Mouse (Mus musculus): ENCODE measurements around the gene Tnfrsf13c.

The Tnfrsf13c gene

DNA sequence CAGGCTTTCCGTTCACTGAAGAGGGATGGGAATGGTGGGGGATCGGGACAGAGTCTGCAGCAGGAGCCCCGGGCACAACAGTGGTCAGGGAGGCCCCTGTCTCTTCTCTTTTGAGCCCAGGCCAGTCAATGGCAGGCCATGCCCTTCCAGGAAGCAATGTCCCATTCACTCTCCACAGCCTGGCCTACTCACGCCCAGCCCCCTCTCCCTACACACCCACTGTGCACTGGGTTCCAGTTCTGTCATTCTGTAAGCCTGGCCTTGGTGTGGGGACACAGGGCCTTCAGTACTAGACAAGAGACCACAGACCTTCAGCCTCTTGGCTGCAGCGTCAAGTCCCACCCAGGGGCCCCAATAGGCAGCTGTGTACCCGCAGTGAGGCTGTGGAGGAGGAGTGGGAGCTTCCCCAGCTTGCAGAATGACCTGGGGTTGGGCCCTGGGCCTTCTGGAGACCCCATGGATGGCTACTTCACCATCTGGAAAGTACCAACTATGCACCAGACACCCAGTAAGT is 6.0 kb upstream of the Tnfrsf13c start:
- DNase-seq (ENCODE audit: low spot score in 2 of 2): no peak

GRCm38 (mm10) chr15:82229542-82230045 is 5.4 kb upstream of the Tnfrsf13c start:
- DNase-seq (ENCODE audit: low spot score in 2 of 2): no peak

GRCm38 (mm10) chr15:82225769-82226168 is 1.6 kb upstream of the Tnfrsf13c start:
- no peak for DNase-seq (ENCODE audit: low spot score in 2 of 2)

DNA sequence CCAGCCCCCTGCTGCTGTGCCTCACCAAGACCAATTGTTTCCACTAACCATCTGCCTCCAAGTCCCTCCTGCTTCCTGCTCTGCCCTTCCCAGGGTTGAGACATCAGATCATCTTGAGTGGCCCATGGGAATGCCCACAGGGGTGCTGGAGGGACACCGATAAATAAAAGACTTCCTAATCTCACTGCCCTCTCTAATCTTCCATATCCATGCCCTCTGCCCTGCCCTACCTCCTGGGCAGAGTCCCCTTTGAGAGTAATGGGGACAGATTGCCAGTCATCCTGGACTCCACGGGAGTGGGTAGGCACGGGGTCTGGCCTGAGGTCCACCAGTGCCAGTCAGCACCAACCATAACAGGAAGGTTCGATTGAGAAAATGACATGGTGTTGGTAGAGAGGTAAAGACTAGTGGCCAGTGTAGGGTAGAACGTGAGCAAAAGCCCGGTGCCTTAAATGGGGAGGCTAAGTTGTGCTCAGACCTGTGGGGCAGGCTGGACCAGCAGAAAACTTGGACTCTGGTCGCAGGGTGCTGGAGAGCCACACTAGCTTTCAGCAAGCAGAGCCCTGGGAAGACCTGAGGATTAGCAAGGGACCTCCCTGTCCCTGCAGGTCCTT is 540 bp upstream of the Tnfrsf13c start:
- no peak for DNase-seq (ENCODE audit: low spot score in 2 of 2)

GRCm38 (mm10) chr15:82223251-82223650 is 918 bp downstream of the Tnfrsf13c start:
- no peak for DNase-seq (ENCODE audit: low spot score in 2 of 2)

- DNase-seq (ENCODE audit: low spot score in 2 of 2): no peak
These were observed 2.9 kb downstream of the Tnfrsf13c start for GRCm38 (mm10) chr15:82221104-82221860.

- DNase-seq (ENCODE audit: low spot score in 2 of 2): no peak
These were observed 4.0 kb downstream of the Tnfrsf13c start for GRCm38 (mm10) chr15:82220003-82220675.

DNA sequence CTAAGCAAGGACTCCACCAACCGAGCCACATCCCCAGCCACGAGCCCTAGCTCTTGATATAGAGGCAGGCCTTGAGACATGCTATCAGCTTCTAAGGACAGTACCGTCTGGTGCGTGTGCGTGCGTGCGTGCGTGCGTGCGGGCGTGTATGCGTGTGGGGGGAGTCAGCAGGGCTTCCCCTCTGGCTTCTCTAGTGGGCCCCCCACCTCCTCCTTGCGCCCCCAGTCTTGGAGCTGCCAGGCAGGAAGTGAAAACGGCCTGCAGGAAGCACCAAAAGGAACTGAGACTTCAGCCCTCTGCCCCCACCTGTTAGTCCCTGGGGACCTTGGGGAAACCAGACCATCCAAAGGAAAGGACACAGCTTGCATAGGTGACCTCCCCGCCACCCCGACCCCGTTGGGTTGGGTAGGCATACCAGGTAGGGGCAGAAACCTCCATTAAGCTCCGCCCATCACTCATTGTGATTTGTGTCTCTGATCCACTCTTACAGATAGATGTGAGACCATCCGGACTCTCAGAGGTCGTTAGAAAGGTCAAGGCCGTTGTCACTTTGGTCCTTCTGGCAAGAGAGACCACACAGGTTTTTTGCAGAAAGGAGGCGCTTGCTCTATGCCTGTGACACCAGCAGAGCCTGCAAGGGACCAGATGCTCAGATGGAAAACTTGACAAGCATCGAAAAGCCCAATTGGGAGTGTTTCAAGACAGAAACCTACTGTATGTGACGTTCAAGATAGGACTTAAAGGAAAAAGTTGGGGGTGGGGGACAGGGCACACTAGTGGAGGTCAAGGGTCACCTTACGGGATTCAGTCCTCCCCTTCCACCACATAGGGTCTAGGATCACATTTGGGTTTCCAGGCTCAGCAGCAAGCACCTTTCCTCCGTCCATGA is 5.1 kb downstream of the Tnfrsf13c start:
- DNase-seq (ENCODE audit: low spot score in 2 of 2): no peak

GRCm38 (mm10) chr15:82217980-82218379 is 6.2 kb downstream of the Tnfrsf13c start:
- DNase-seq (ENCODE audit: low spot score in 2 of 2): no peak

GRCm38 (mm10) chr15:82217039-82217438 is 7.1 kb downstream of the Tnfrsf13c start:
- no peak for DNase-seq (ENCODE audit: low spot score in 2 of 2)

DNA sequence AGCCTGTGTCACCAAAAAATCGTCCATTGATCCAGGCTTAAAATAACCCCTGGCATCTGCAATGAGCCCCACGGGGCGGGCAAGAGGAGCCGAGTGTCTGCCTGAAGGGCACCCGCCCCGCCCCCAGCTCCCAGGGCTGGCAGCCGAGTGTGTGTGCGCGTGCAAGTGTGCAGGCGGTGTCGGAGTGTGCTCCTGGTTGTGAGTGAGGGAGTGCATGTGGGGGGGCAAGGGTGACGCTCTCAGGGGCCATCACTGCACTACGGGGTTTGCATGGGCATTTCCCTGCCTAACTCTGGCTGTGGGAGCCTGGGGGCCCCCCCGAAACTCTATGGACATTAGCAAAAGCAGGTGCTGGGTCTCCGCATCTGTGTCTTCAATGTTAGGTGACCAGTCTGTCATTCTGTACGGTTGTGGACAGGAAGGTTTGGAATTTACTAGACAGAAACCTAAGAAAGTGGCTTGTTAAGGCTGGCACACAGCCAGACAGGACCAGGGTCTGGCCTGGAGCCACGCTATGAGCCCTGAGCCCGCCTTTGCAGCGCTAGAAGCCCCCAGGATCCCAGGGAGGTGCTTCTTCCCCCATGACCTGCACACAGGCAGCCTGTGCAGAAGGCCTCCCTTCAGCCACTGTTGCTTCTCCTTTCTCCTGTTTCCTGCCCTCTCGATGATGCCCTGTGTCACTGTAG is 7.9 kb downstream of the Tnfrsf13c start:
- DNase-seq (ENCODE audit: low spot score in 2 of 2): no peak

GRCm38 (mm10) chr15:82215332-82216046 is 8.7 kb downstream of the Tnfrsf13c start:
- no peak for DNase-seq (ENCODE audit: low spot score in 2 of 2)

DNA sequence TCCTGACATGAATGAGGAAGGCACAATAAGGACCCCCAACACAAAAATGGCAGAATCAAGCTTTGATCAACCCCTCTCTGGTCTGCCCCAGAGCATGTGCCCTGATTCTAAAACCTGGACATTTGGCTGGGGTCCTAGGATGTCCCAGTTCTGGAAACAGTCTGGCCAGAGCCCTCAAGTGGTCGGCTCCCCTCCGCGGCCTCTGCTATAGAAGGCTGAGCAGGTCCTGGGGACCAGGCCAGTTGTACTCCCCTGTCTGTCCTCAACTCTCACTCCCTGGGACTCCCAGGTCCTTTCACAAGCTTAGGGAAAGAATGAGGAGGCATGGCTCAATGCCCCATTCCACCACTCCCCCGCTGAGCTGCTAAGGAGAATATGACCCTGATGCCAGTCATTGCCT is 10.9 kb downstream of the Tnfrsf13c start:
- no peak for DNase-seq (ENCODE audit: low spot score in 2 of 2)

- DNase-seq (ENCODE audit: low spot score in 2 of 2): no peak
These were observed 11.5 kb downstream of the Tnfrsf13c start, which contains the start of gene Shisa8 for GRCm38 (mm10) chr15:82212752-82213063. TSS of gene Shisa8 (minus strand) at chr15:82212815.

DNA sequence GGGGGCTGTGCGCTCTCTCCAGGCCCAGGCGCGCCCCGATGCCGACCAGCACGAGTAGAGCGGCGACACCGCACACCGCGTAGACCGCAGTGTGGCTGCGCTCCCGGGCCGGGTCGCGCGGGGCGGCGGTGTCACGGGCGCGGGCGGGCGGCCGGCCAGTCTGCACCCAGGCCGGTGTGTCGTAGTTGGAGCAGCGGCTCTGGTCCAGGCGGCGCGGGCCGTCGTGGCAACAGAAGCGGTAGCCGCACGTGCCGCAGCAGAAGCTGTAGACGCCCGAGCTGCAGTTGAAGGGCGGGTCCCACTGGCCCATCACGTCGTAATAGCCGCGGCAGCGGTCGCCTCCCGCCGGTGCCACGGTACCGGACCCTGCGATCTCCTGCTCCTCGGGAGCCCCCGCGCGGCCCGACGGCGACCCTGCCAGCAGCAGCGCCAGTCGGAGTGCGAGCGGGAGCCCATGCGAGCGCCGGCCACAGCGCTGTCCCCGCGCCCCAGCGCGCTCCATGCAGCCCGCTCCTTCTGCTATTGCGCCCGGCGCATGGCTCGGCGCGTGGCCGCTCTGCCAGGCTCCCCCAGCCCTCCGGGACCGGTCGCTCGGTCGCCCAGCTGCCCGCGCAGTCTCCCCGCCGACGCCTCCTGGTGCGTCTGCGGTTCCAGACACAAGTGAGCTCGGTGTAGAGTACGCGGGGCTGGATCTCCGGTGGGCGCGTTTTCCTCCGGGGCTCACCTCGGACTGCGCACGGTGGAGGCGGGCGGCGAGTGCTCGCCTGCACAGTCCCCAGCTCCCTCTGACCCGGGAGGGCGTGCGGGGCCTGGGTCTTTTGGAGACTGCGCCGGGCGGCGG is 12.0 kb downstream of the Tnfrsf13c start:
- no peak for DNase-seq (ENCODE audit: low spot score in 2 of 2)

- no peak for DNase-seq (ENCODE audit: low spot score in 2 of 2)
These were observed 12.9 kb downstream of the Tnfrsf13c start for GRCm38 (mm10) chr15:82211281-82211680.

- no peak for DNase-seq (ENCODE audit: low spot score in 2 of 2)
These were observed 13.4 kb downstream of the Tnfrsf13c start for GRCm38 (mm10) chr15:82210801-82211200.

DNA sequence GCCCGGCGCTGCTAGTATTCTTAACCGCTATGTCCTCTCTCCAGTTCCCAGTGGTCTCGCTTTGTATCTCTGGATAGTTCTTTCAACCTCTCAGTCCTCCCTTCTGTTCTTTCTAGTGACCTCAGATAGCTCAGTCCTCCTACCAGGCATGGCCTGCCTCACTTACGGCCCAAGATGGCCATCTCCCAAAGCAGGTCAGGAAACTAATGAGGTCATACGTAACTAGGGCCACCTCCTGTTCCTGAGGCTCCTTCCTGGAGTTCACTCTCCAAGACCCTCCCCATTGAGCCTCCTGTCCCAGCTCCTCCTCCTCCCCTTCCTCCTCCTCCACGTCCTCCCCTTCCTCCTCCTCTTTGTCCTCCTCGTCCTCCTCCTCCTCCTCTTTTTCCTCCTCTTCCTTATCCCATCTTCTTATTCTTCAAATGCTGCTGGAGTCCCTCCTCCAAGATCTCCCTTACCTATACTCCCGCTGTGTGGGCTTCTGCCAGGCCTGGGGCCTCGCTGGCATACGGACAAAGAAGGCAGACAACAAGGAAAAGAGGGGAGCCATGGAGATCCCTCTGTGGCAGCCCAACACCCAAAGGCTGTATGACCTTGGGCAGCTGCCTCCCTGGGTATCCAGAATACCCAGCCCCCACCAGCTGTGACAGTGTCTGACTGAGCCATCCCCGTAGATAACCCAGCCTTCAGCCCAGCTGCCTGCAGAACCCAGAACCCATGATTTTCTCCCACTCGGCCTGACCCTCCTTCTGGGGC is 14.7 kb downstream of the Tnfrsf13c start:
- no peak for DNase-seq (ENCODE audit: low spot score in 2 of 2)

DNA sequence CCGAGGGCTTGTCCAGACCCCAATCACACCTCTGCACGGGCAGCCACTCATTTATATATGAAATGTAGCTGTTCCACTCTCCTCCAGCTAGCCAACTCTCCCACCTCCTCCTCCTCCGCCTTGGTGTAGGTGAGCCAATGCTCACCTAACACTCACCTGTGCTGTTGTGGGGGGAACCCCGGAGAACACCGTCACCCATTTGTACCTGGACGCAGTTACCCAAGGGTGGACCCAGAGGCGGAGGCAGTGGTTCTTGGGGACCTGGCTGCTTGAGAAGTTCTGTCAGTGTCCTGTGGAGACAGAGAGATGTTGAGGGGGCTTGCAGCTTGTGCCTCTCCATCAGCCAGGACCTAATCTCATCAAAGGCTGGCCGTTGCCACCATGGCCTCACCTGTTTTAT is 15.9 kb downstream of the Tnfrsf13c start:
- DNase-seq (ENCODE audit: low spot score in 2 of 2): no peak

All from right cerebral cortex, postnatal 36 days (tissue).